Comparison of ENCODE assay signal across 9 mouse cellular contexts in genomic region chr19:5654720-5655298, GRCm38 (mm10). TPM values are rescaled to one million over a fixed set of nuclear protein-coding genes. Genes with fewer than 3 reads are reported as not detected.
A peak's percentile ranks its signal among the peaks of the same experiment; 100 is the strongest.
DNase-seq lines count a peak whose midpoint lies in the region; ATAC-seq and TF ChIP-seq lines count a peak whose summit lies in the region.
"Had no signal": no experiment of that assay in that cellular context is flagged by ENCODE, and none has a peak within 500 bp of the region (broad histone marks: within the 10 kb centered on the region; RNA-seq: fewer than 3 reads in every experiment).

No protein-coding gene starts in this region.

- TF ChIP-seq POLR2A in testis, adult 2 months (IDR thresholded peaks at IDR 0.05; ENCODE audit: control insufficient read depth, low read depth, low read length) = no peak

- DNase-seq in testis, postnatal 14 days (ENCODE audit: low spot score) = no peak
- DNase-seq in liver, embryonic 14.5 days (ENCODE audit: low read depth in 3 of 3, low spot score in 3 of 3) = no peak
- peak; percentile 56 for DNase-seq in stomach, postnatal 0 days (ENCODE audit: low spot score)
- DNase-seq in spleen, postnatal 36 days (ENCODE audit: low spot score in 2 of 2) = no peak
- DNase-seq in left cerebral cortex, postnatal 10 days (ENCODE audit: extremely low spot score in 1 of 2, low spot score in 2 of 2) = no peak
- DNase-seq: kidney, adult 9 months had no signal

- H3K4me3 ChIP-seq in erythroblast, embryonic 14.5 days (replicated peaks) = peak overlapping the region; percentile 14
- H3K4me3 ChIP-seq in testis, adult 2 months (ENCODE audit: control insufficient read depth, low read depth, low read length) = peak overlapping the region; percentile 56
- H3K4me3 ChIP-seq in liver, embryonic 14.5 days (ENCODE audit: insufficient read depth in 1 of 2, low read depth in 2 of 2, low read length in 2 of 2) = 0 out of 4 replicates have a peak overlapping the region, but pooled peaks of 1 of the 2 experiments have one; percentile 6
- H3K4me3 ChIP-seq in stomach, postnatal 0 days (ENCODE audit: low read depth, low read length) = peak overlapping the region; percentile 26

- no peak for TF ChIP-seq CTCF in testis, adult 2 months (IDR thresholded peaks at IDR 0.05; ENCODE audit: control insufficient read depth, insufficient read depth, insufficient replicate concordance, low read depth, low read length)
- no peak for TF ChIP-seq CTCF in liver, embryonic 14.5 days (IDR thresholded peaks at IDR 0.05; ENCODE audit: low read depth)
- no peak for TF ChIP-seq CTCF in stomach, postnatal 0 days (IDR thresholded peaks at IDR 0.05; ENCODE audit: low read depth)

- peaks cover 44% of the 10 kb centered on the region for H3K4me1 ChIP-seq in erythroblast, embryonic 14.5 days (ENCODE audit: control insufficient read depth)
- peaks cover 28% of the 10 kb centered on the region for H3K4me1 ChIP-seq in testis, adult 2 months (ENCODE audit: control insufficient read depth, insufficient read depth, low read length)
- peaks cover 3 to 4% of the 10 kb centered on the region in 2 experiments; a peak in 1 of 4 replicates for H3K4me1 ChIP-seq in liver, embryonic 14.5 days (replicated peaks; ENCODE audit: control insufficient read depth in 2 of 2, insufficient read depth in 2 of 2, low read length in 1 of 2)
- no peaks in the 10 kb centered on the region for H3K4me1 ChIP-seq in stomach, postnatal 0 days (replicated peaks; ENCODE audit: control insufficient read depth, insufficient read depth)

- H3K27ac ChIP-seq in testis, adult 2 months (ENCODE audit: control insufficient read depth, insufficient read depth, low read depth, low read length) = no peak overlapping the region
- H3K27ac ChIP-seq in liver, embryonic 14.5 days = no peak overlapping the region
- no peak overlapping the region for H3K27ac ChIP-seq in stomach, postnatal 0 days (replicated peaks)

- peak overlapping the region; percentile 18 for H3K4me2 ChIP-seq in liver, embryonic 14.5 days (ENCODE audit: low read depth)
- peak overlapping the region; percentile 56 for H3K4me2 ChIP-seq in stomach, postnatal 0 days (replicated peaks; ENCODE audit: low read depth)

- H3K9ac ChIP-seq in liver, embryonic 14.5 days (replicated peaks) = no peak overlapping the region
- peak overlapping the region; percentile 18; the same call in 1 of the 2 replicates for H3K9ac ChIP-seq in stomach, postnatal 0 days (ENCODE audit: low read length)

- TF ChIP-seq EP300 in liver, embryonic 14.5 days (IDR thresholded peaks at IDR 0.05; ENCODE audit: low read depth) = no peak
- TF ChIP-seq EP300 in stomach, postnatal 0 days (optimal IDR thresholded peaks at IDR 0.05) = no peak

- no peak for ATAC-seq in erythroblast, adult 5-6 weeks (replicated peaks; ENCODE audit: low FRiP score, poor library complexity, severe bottlenecking)
- no peak for ATAC-seq in liver, embryonic 14.5 days (ENCODE audit: insufficient read depth)
- peak; percentile 27; the same call in 1 of the 2 replicates for ATAC-seq in stomach, postnatal 0 days (ENCODE audit: low FRiP score, low TSS enrichment)

- WGBS in liver, embryonic 14.5 days (ENCODE audit: insufficient replicate concordance) = 83% methylated on average over 43 of the region's 43 CpGs
- 36% methylated on average over 43 of the region's 43 CpGs for WGBS in stomach, postnatal 0 days

- intact Hi-C loops in left cerebral cortex, postnatal 10 days (cut with DNase I) = no loop called here

- H3K27me3 ChIP-seq in erythroblast, embryonic 14.5 days (ENCODE audit: control insufficient read depth) = peaks cover 7% of the 10 kb centered on the region; the same call in 1 of the 2 replicates
- no peaks in the 10 kb centered on the region for H3K27me3 ChIP-seq in testis, adult 2 months (ENCODE audit: control insufficient read depth, insufficient read depth, low read length)
- H3K27me3 ChIP-seq in liver, embryonic 14.5 days (ENCODE audit: control insufficient read depth, insufficient read depth, low read length) = no peaks in the 10 kb centered on the region
- no peaks in the 10 kb centered on the region for H3K27me3 ChIP-seq in stomach, postnatal 0 days (ENCODE audit: control insufficient read depth, insufficient read depth, low read length)

- H3K9me3 ChIP-seq in erythroblast, embryonic 14.5 days (ENCODE audit: control insufficient read depth, low read length) = peaks cover 14% of the 10 kb centered on the region
- no peaks in the 10 kb centered on the region for H3K9me3 ChIP-seq in liver, embryonic 14.5 days (ENCODE audit: control insufficient read depth, low read length)
- no peaks in the 10 kb centered on the region for H3K9me3 ChIP-seq in stomach, postnatal 0 days (ENCODE audit: control insufficient read depth, low read length)

- H3K36me3 ChIP-seq in erythroblast, embryonic 14.5 days (ENCODE audit: control insufficient read depth) = peaks cover 99% of the 10 kb centered on the region
- no peaks in the 10 kb centered on the region for H3K36me3 ChIP-seq in testis, adult 2 months (ENCODE audit: control insufficient read depth, insufficient read depth, low read length)
- H3K36me3 ChIP-seq in liver, embryonic 14.5 days (replicated peaks; ENCODE audit: control insufficient read depth, insufficient read depth, low read depth) = peaks cover 74% of the 10 kb centered on the region
- peaks cover 8% of the 10 kb centered on the region; the same call in 1 of the 2 replicates for H3K36me3 ChIP-seq in stomach, postnatal 0 days (ENCODE audit: control insufficient read depth, insufficient read depth, low read length)

RNA-seq across cellular contexts. Expression of gene Sipa1, which starts 8.7 kb away (rescaled TPM):
- polyA plus RNA-seq in erythroblast, embryonic 14.5 days (2012) = 63.2 and 69.8 TPM in 2 replicates
- 20.5 and 36.9 TPM in 2 replicates for total RNA-seq in erythroblast, adult 5-6 weeks (2015; ENCODE audit: low replicate concordance)
- total RNA-seq in erythroblast, adult 5-6 weeks (2017; ENCODE audit: low replicate concordance) = 27.4 and 90.3 TPM in 2 replicates
- 5.5 and 9.4 TPM in 2 replicates for polyA plus RNA-seq in testis, adult 2 months (2012; rRNA removed)
- polyA plus RNA-seq in liver, embryonic 14.5 days (2012; rRNA removed) = 27.5 and 33.2 TPM in 2 replicates
- 14.3 and 18.9 TPM in 2 replicates for polyA plus RNA-seq in liver, embryonic 14.5 days (2014; fragmentation: Nextera tagmentation; extraction: Ambion mirVana)
- 8.0 and 11.5 TPM in 2 replicates for polyA plus RNA-seq in stomach, postnatal 0 days (2015; fragmentation: Nextera tagmentation; extraction: Ambion mirVana)
- 10 to 100 TPM; 24.6 to 26.5 TPM for total RNA-seq in left cerebral cortex, postnatal 10 days (2021)

RNA-seq across cellular contexts. Expression of gene Rela, which starts 17.5 kb away (rescaled TPM):
- 4.1 and 6.0 TPM in 2 replicates for polyA plus RNA-seq in erythroblast, embryonic 14.5 days (2012)
- total RNA-seq in erythroblast, adult 5-6 weeks (2015; ENCODE audit: low replicate concordance) = 13.1 and 25.1 TPM in 2 replicates
- 15.5 and 22.0 TPM in 2 replicates for total RNA-seq in erythroblast, adult 5-6 weeks (2017; ENCODE audit: low replicate concordance)
- 42.5 and 44.5 TPM in 2 replicates for polyA plus RNA-seq in testis, adult 2 months (2012; rRNA removed)
- polyA plus RNA-seq in liver, embryonic 14.5 days (2012; rRNA removed) = 14.8 and 19.9 TPM in 2 replicates
- polyA plus RNA-seq in liver, embryonic 14.5 days (2014; fragmentation: Nextera tagmentation; extraction: Ambion mirVana) = 18.9 and 21.9 TPM in 2 replicates
- polyA plus RNA-seq in stomach, postnatal 0 days (2015; fragmentation: Nextera tagmentation; extraction: Ambion mirVana) = 28.7 and 35.2 TPM in 2 replicates
- 10 to 100 TPM; 21.3 to 21.9 TPM for total RNA-seq in left cerebral cortex, postnatal 10 days (2021)

RNA-seq across cellular contexts. Expression of gene Map3k11, which starts 33.7 kb away (rescaled TPM):
- polyA plus RNA-seq in erythroblast, embryonic 14.5 days (2012) = 18.5 and 20.2 TPM in 2 replicates
- 5.0 and 7.3 TPM in 2 replicates for total RNA-seq in erythroblast, adult 5-6 weeks (2015; ENCODE audit: low replicate concordance)
- 8.4 and 11.2 TPM in 2 replicates for total RNA-seq in erythroblast, adult 5-6 weeks (2017; ENCODE audit: low replicate concordance)
- 24.6 and 31.8 TPM in 2 replicates for polyA plus RNA-seq in testis, adult 2 months (2012; rRNA removed)
- 13.7 and 14.5 TPM in 2 replicates for polyA plus RNA-seq in liver, embryonic 14.5 days (2012; rRNA removed)
- 9.1 and 10.8 TPM in 2 replicates for polyA plus RNA-seq in liver, embryonic 14.5 days (2014; fragmentation: Nextera tagmentation; extraction: Ambion mirVana)
- 14.0 and 16.5 TPM in 2 replicates for polyA plus RNA-seq in stomach, postnatal 0 days (2015; fragmentation: Nextera tagmentation; extraction: Ambion mirVana)
- 10 to 100 TPM; 11.9 to 14.3 TPM for total RNA-seq in left cerebral cortex, postnatal 10 days (2021)

RNA-seq across cellular contexts. Expression of gene Pcnx3, which starts 33.9 kb away (rescaled TPM):
- 43.8 and 46.7 TPM in 2 replicates for polyA plus RNA-seq in erythroblast, embryonic 14.5 days (2012)
- total RNA-seq in erythroblast, adult 5-6 weeks (2015; ENCODE audit: low replicate concordance) = 10.7 and 16.3 TPM in 2 replicates
- 14.8 and 20.3 TPM in 2 replicates for total RNA-seq in erythroblast, adult 5-6 weeks (2017; ENCODE audit: low replicate concordance)
- 63.4 and 67.4 TPM in 2 replicates for polyA plus RNA-seq in testis, adult 2 months (2012; rRNA removed)
- 19.8 and 25.9 TPM in 2 replicates for polyA plus RNA-seq in liver, embryonic 14.5 days (2012; rRNA removed)
- polyA plus RNA-seq in liver, embryonic 14.5 days (2014; fragmentation: Nextera tagmentation; extraction: Ambion mirVana) = 9.1 and 9.8 TPM in 2 replicates
- polyA plus RNA-seq in stomach, postnatal 0 days (2015; fragmentation: Nextera tagmentation; extraction: Ambion mirVana) = 6.5 and 7.9 TPM in 2 replicates
- 10 to 100 TPM; 69.0 to 82.7 TPM for total RNA-seq in left cerebral cortex, postnatal 10 days (2021)

RNA-seq across cellular contexts. Expression of gene Kat5, which starts 44.8 kb away (rescaled TPM):
- polyA plus RNA-seq in erythroblast, embryonic 14.5 days (2012) = 6.0 and 7.0 TPM in 2 replicates
- total RNA-seq in erythroblast, adult 5-6 weeks (2015; ENCODE audit: low replicate concordance) = 8.2 and 11.3 TPM in 2 replicates
- total RNA-seq in erythroblast, adult 5-6 weeks (2017; ENCODE audit: low replicate concordance) = 22.0 and 28.9 TPM in 2 replicates
- 108 and 120 TPM in 2 replicates for polyA plus RNA-seq in testis, adult 2 months (2012; rRNA removed)
- polyA plus RNA-seq in liver, embryonic 14.5 days (2012; rRNA removed) = 21.0 and 25.6 TPM in 2 replicates
- polyA plus RNA-seq in liver, embryonic 14.5 days (2014; fragmentation: Nextera tagmentation; extraction: Ambion mirVana) = 8.5 and 10.0 TPM in 2 replicates
- 31.8 and 37.9 TPM in 2 replicates for polyA plus RNA-seq in stomach, postnatal 0 days (2015; fragmentation: Nextera tagmentation; extraction: Ambion mirVana)
- total RNA-seq in left cerebral cortex, postnatal 10 days (2021) = 10 to 100 TPM; 70.9 to 79.7 TPM
